Mouse (Mus musculus) kidney, adult 8-10 months (tissue): ENCODE measurements at regions not wholly inside any gene's neighbourhood (a gene's known extent, or its start where the extent isn't known, plus 50 kb on each side); places are given as distances from the start of the nearest gene placed in this dataset.
A peak's percentile ranks its signal among the peaks of the same experiment; 100 is the strongest.

ENCODE experiments used
- DNase-seq, 2 experiments: peaks; one replicate each; pipeline ENCODE4 v3.0.0; 2022

GRCm38 (mm10) chr11:111857288-111857687, 791.3 kb downstream of the Kcnj2 start:
- DNase-seq: no peak

- no peak for DNase-seq
These were observed 792.1 kb downstream of the Kcnj2 start for GRCm38 (mm10) chr11:111858111-111858510.

- no peak for DNase-seq
These were observed 799.2 kb downstream of the Kcnj2 start for GRCm38 (mm10) chr11:111865143-111865542.

GRCm38 (mm10) chr11:111875406-111875805, 809.4 kb downstream of the Kcnj2 start:
- DNase-seq: no peak

GRCm38 (mm10) chr11:111880146-111880545, 814.2 kb downstream of the Kcnj2 start:
- no peak for DNase-seq

GRCm38 (mm10) chr11:111890026-111890425, 824.1 kb downstream of the Kcnj2 start:
- DNase-seq: no peak

GRCm38 (mm10) chr11:111893861-111894260, 827.9 kb downstream of the Kcnj2 start:
- DNase-seq: no peak

- no peak for DNase-seq
These were observed 829.5 kb downstream of the Kcnj2 start for GRCm38 (mm10) chr11:111895221-111896200.

- no peak for DNase-seq
These were observed 831.0 kb downstream of the Kcnj2 start for GRCm38 (mm10) chr11:111897001-111897400.

- DNase-seq: peak in 1 of 2 experiments; percentile 37
These were observed 838.1 kb downstream of the Kcnj2 start for GRCm38 (mm10) chr11:111904086-111904485.

- DNase-seq: no peak
These were observed 847.9 kb downstream of the Kcnj2 start for GRCm38 (mm10) chr11:111913891-111914290.

GRCm38 (mm10) chr11:111926336-111926735, 855.7 kb upstream of the Sox9 start:
- DNase-seq: no peak

GRCm38 (mm10) chr11:111929366-111929765, 852.7 kb upstream of the Sox9 start:
- no peak for DNase-seq

GRCm38 (mm10) chr11:111932052-111932451, 850.0 kb upstream of the Sox9 start:
- no peak for DNase-seq

GRCm38 (mm10) chr11:111944282-111944681, 837.7 kb upstream of the Sox9 start:
- DNase-seq: no peak

- DNase-seq: no peak
These were observed 836.2 kb upstream of the Sox9 start for GRCm38 (mm10) chr11:111945806-111946205.

GRCm38 (mm10) chr11:111947671-111948070, 834.4 kb upstream of the Sox9 start:
- peak; percentile 52 to 57 for DNase-seq

GRCm38 (mm10) chr11:111953421-111953820, 828.6 kb upstream of the Sox9 start:
- DNase-seq: no peak

- no peak for DNase-seq
These were observed 824.2 kb upstream of the Sox9 start for GRCm38 (mm10) chr11:111957721-111958287.

GRCm38 (mm10) chr11:111961047-111961837, 820.8 kb upstream of the Sox9 start:
- no peak for DNase-seq

- DNase-seq: no peak
These were observed 820.2 kb upstream of the Sox9 start for GRCm38 (mm10) chr11:111961846-111962245.

- DNase-seq: no peak
These were observed 818.0 kb upstream of the Sox9 start for GRCm38 (mm10) chr11:111964066-111964465.

- DNase-seq: no peak
These were observed 815.6 kb upstream of the Sox9 start for GRCm38 (mm10) chr11:111966401-111966800.
